Mouse (Mus musculus): ENCODE results near the gene Nfia.

DNA sequence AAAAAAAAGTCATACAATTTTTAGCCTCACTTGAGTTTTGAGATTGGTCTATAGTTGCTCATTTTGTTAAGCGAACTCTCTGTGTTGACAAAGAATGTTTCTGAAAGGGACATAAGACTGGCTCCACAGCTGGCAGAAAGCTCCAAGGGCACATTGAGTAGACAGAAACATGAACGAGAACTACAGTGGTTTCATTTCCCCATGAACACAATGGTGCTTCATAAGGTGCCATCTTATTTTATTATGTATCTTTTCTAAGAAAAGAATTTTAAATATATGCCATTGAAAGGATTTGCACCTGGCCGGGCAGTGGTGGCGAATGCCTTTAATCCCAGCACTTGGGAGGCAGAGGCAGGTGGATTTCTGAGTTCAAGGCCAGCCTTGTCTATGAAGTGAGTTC, 337.4 kb downstream of the Nfia start:
- TF ChIP-seq FLI1 (IDR thresholded peaks at IDR 0.05; ENCODE audit: low read length) (no peak), GATA1 (IDR thresholded peaks at IDR 0.05; ENCODE audit: borderline replicate concordance, low read length) (no peak)
